Mouse (Mus musculus): ENCODE measurements around the gene Dlat. TPM values are rescaled to one million over a fixed set of nuclear protein-coding genes. Genes with fewer than 3 reads are reported as not detected.
"Not testable (repeated sequence)": the region's sequence is repeated elsewhere in the genome, so short reads cannot be mapped to it uniquely, and the experiment has no call there.

Dlat gene
- polyA plus RNA-seq, 1 experiment = 10.9 TPM

DNA sequence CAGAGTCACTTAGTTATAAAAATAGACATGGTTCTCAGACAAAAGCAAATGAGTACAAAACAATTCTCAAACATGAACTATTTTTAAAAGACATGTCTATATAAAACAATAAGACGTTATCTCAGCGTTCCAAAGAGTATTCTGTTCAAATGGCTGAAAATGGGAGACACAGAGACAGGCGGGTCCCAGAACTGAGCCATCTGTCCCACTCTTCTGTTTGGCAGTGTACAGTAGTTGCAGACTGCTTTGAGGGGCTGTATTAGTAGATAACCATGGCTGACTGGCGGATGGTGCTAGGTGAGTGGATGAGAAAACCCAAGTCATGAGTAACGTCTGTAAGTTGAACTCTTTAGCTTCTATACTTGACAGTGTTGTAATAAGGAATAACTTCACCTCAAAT, 5.2 kb upstream of the Dlat start:
- Histone ChIP-seq H3K27me3 (replicated peaks) (peaks cover 18% of the 10 kb centered on the region), H3K4me1 (peaks cover 8% of the 10 kb centered on the region), H3K9me3 (no peaks in the 10 kb centered on the region), H3K4me3 (replicated peaks) (no peak overlapping the region), H3K36me3 (replicated peaks; ENCODE audit: low read length) (no peaks in the 10 kb centered on the region)
- TF ChIP-seq FLI1 (IDR thresholded peaks at IDR 0.05; ENCODE audit: low read length) (no peak), GATA1 (IDR thresholded peaks at IDR 0.05; ENCODE audit: borderline replicate concordance, low read length) (no peak)

- TF ChIP-seq GATA1 (IDR thresholded peaks at IDR 0.05; ENCODE audit: borderline replicate concordance, low read length) = no peak
- no peak for TF ChIP-seq FLI1 (IDR thresholded peaks at IDR 0.05; ENCODE audit: low read length)
- H3K27me3 ChIP-seq (replicated peaks) = peaks cover 5% of the 10 kb centered on the region
- H3K36me3 ChIP-seq (replicated peaks; ENCODE audit: low read length) = peaks cover 21% of the 10 kb centered on the region
- H3K9me3 ChIP-seq = no peaks in the 10 kb centered on the region
- peaks cover 20% of the 10 kb centered on the region for H3K4me1 ChIP-seq
- peak overlapping the region; percentile 99 for H3K4me3 ChIP-seq (replicated peaks)
These were observed 851 bp upstream of the Dlat start for GRCm38 (mm10) chr9:50660431-50660830.

DNA sequence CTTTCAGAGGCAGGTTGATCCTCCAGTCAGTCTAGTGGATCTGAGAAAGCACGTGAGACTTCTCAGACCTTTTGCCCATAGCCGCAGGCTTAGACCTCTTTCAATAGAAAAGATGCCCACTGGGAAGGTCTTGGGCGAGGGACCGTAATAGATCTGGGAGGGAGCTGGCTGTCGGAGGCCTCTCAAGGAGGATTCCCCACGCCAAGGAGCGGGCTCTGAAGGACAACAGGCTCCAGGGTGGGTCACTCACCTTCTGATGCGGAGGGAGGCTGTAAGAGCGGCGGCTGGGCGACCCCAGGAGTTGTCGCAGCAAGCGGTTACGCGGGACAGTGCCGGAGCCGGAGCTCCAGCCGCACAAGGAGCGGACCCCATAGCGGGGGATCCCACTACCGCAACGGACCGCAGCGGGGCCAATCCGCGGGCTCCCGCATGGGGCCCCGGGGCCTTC, 615 bp downstream of the Dlat start:
- Histone ChIP-seq H3K9me3 (no peaks in the 10 kb centered on the region), H3K36me3 (replicated peaks; ENCODE audit: low read length) (peaks cover 28% of the 10 kb centered on the region), H3K27me3 (replicated peaks) (peaks cover 2% of the 10 kb centered on the region), H3K4me1 (peaks cover 20% of the 10 kb centered on the region), H3K4me3 (replicated peaks) (peak overlapping the region; percentile 99)
- TF ChIP-seq FLI1 (IDR thresholded peaks at IDR 0.05; ENCODE audit: low read length) = no peak
- no peak for TF ChIP-seq GATA1 (IDR thresholded peaks at IDR 0.05; ENCODE audit: borderline replicate concordance, low read length)

GRCm38 (mm10) chr9:50658391-50658790, 1.2 kb downstream of the Dlat start:
- no peaks in the 10 kb centered on the region for H3K9me3 ChIP-seq
- peaks cover 20% of the 10 kb centered on the region for H3K4me1 ChIP-seq
- H3K4me3 ChIP-seq (replicated peaks) = peak overlapping the region; percentile 99
- peaks cover 33% of the 10 kb centered on the region for H3K36me3 ChIP-seq (replicated peaks; ENCODE audit: low read length)
- TF ChIP-seq FLI1 (IDR thresholded peaks at IDR 0.05; ENCODE audit: low read length) (no peak), GATA1 (IDR thresholded peaks at IDR 0.05; ENCODE audit: borderline replicate concordance, low read length) (no peak)
- H3K27me3 ChIP-seq (replicated peaks) = no peaks in the 10 kb centered on the region

DNA sequence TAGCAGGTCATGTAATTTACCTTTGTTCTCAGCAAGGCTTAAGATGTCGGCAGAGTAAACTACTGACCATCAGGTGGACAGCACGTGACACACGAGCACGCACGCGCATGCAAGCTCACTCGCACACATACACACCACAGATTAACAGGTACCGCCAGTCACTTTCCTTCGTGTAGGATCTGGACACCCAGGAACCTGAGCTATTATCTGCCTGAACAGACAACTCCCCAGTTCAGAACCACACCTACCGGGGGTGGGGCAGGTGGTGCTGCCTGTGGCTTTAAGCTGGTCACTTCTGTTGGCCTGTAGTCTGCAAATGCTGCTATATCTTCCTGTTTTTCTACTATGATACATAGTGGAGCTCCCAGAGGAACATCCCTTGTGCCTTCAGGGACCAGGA, 9.1 kb downstream of the Dlat start:
- H3K36me3 ChIP-seq (replicated peaks; ENCODE audit: low read length) = peaks cover 89% of the 10 kb centered on the region

DNA sequence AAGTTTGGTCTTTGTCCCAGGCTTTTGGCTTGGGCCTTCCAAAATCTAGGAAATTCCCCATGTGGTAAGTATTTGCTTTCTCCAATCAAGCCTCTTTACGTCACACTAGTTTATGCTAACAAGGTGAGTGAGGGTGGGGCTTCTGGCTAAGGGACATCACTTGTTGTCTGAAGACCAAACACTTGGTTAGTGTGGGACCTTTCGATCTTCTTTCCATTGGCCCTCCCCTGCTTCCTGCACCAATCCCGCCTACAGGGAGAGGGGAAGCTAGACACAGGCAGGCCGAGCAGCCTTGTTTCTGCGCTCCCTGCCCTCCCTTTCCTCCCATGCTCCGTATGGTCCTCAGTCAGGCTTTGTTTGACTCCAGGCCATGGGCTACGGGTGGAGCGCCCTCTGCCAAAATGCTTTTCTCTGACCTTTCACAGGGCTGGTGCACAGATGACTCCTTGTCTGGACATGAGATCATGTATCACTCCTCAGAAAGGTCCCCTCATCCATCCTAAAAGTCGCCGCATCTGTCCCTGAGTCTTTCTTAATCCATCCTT, 12.7 kb downstream of the Dlat start:
- peaks cover 4% of the 10 kb centered on the region; the same call in 1 of the 2 replicates for H3K4me1 ChIP-seq
- no peaks in the 10 kb centered on the region for H3K9me3 ChIP-seq
- H3K27me3 ChIP-seq (replicated peaks) = no peaks in the 10 kb centered on the region
- H3K36me3 ChIP-seq (replicated peaks; ENCODE audit: low read length) = peaks cover 95% of the 10 kb centered on the region
- H3K4me3 ChIP-seq (replicated peaks) = no peak overlapping the region
- no peak for TF ChIP-seq GATA1 (IDR thresholded peaks at IDR 0.05; ENCODE audit: borderline replicate concordance, low read length)
- no peak for TF ChIP-seq FLI1 (IDR thresholded peaks at IDR 0.05; ENCODE audit: low read length)

More for the DNA sequence above, 9.1 kb downstream of the Dlat start:
- H3K4me3 ChIP-seq (replicated peaks) = no peak overlapping the region
- TF ChIP-seq FLI1 (IDR thresholded peaks at IDR 0.05; ENCODE audit: low read length) (no peak), GATA1 (IDR thresholded peaks at IDR 0.05; ENCODE audit: borderline replicate concordance, low read length) (no peak)
- H3K27me3 ChIP-seq (replicated peaks) = no peaks in the 10 kb centered on the region
- H3K4me1 ChIP-seq = peaks cover 4% of the 10 kb centered on the region; the same call in 1 of the 2 replicates
- no peaks in the 10 kb centered on the region for H3K9me3 ChIP-seq

GRCm38 (mm10) chr9:50634270-50634669, 25.3 kb downstream of the Dlat start:
- Histone ChIP-seq H3K4me1 (peaks cover 11% of the 10 kb centered on the region), H3K4me3 (replicated peaks) (no peak overlapping the region), H3K27me3 (replicated peaks) (no peaks in the 10 kb centered on the region), H3K9me3 (no peaks in the 10 kb centered on the region), H3K36me3 (replicated peaks; ENCODE audit: low read length) (peaks cover 50% of the 10 kb centered on the region)
- TF ChIP-seq GATA1 (IDR thresholded peaks at IDR 0.05; ENCODE audit: borderline replicate concordance, low read length) (no peak), FLI1 (IDR thresholded peaks at IDR 0.05; ENCODE audit: low read length) (no peak)

- H3K4me1 ChIP-seq = no peaks in the 10 kb centered on the region; the same call in 1 of the 2 replicates
- no peaks in the 10 kb centered on the region for H3K27me3 ChIP-seq (replicated peaks)
- no peak overlapping the region for H3K4me3 ChIP-seq (replicated peaks)
- no peak for TF ChIP-seq FLI1 (IDR thresholded peaks at IDR 0.05; ENCODE audit: low read length)
- no peak for TF ChIP-seq GATA1 (IDR thresholded peaks at IDR 0.05; ENCODE audit: borderline replicate concordance, low read length)
- peaks cover 43% of the 10 kb centered on the region for H3K36me3 ChIP-seq (replicated peaks; ENCODE audit: low read length)
- H3K9me3 ChIP-seq = no peaks in the 10 kb centered on the region
These were observed 26.5 kb downstream of the Dlat start for GRCm38 (mm10) chr9:50633059-50633458.

DNA sequence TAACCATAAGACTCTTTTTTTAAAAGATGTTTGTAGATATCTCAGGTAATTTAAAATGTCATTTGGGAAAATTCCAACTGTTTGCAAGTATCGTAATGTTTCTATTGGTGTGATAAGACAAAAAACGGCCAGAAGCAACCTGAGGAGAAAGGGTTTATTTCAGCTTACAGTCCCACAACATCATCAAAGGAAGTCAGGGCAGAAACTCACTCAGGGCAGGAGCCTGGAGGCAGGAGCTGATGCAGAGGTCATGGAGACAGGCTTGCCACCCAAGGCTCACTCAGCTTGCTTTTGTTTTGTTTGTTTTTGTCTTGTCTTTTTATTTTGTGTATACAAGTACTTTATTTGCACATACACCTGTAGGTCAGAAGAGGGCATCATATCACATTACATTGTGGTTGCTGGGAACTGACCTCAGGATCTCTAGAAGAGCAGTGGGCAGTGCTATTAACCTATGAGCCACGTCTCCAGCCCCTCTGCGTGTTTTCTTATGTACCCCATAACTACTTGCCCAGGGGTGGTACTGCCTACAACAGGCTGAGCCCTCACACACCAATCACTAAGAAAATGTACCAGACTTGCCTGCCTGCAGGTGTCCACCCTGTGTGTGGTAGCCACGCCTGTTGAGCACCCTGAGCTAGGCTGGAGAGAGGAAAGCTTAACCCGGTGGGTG, 27.4 kb downstream of the Dlat start:
- peaks cover 33% of the 10 kb centered on the region for H3K36me3 ChIP-seq (replicated peaks; ENCODE audit: low read length)
- no peaks in the 10 kb centered on the region for H3K9me3 ChIP-seq
- H3K4me3 ChIP-seq (replicated peaks) = peak overlapping the region; percentile 33
- no peaks in the 10 kb centered on the region for H3K27me3 ChIP-seq (replicated peaks)
- no peak for TF ChIP-seq GATA1 (IDR thresholded peaks at IDR 0.05; ENCODE audit: borderline replicate concordance, low read length)
- TF ChIP-seq FLI1 (IDR thresholded peaks at IDR 0.05; ENCODE audit: low read length) = no peak
- H3K4me1 ChIP-seq = no peaks in the 10 kb centered on the region

DNA sequence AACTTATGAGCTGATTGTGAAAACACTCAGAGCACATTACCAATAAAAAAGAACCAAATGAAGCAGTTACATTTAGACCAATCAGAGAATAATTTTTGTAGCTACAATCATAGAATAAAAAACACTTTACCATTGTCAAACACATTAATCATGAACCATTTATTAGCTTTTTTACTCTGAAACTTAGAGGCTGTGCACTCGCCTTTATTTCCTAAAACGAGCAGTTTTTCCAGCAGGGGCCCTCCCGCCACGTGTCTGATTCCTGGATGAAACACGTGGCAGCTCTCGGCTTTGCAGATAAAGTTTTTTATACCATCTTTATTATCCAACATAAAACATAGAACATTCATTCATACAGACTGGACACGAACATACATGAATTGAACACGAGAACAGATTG, 28.7 kb downstream of the Dlat start:
- not testable (repeated sequence) for H3K4me3 ChIP-seq (replicated peaks); H3K9me3 ChIP-seq; H3K27me3 ChIP-seq (replicated peaks); H3K4me1 ChIP-seq
- H3K36me3 ChIP-seq (replicated peaks; ENCODE audit: low read length) = peaks cover 22% of the 10 kb centered on the region

All from megakaryocyte, embryonic 14.5 days (primary cell).